Mouse (Mus musculus): ENCODE data around the gene Ube2q2. TPM values are rescaled to one million over a fixed set of nuclear protein-coding genes. Genes with fewer than 3 reads are reported as not detected.
"Not testable (repeated sequence)": the region's sequence is repeated elsewhere in the genome, so short reads cannot be mapped to it uniquely, and the experiment has no call there.

The Ube2q2 gene
- total and polyA plus RNA-seq, 2 experiments from 2014 or later = 22.0 to 23.5 TPM

- TF ChIP-seq CTCF (IDR thresholded peaks at IDR 0.05; ENCODE audit: low read depth) (no peak), EP300 (IDR thresholded peaks at IDR 0.05; ENCODE audit: low read depth) (no peak)
- Histone ChIP-seq H3K27ac (ENCODE audit: low read depth) (no peak overlapping the region), H3K4me2 (ENCODE audit: low read depth, low read length) (no peak overlapping the region), H3K4me3 (ENCODE audit: low read depth, low read length) (no peak overlapping the region), H3K9ac (replicated peaks; ENCODE audit: low read depth, low read length) (no peak overlapping the region), H3K9me3 (replicated peaks; ENCODE audit: control insufficient read depth, low read length) (no peaks in the 10 kb centered on the region), H3K36me3 (replicated peaks; ENCODE audit: control insufficient read depth, insufficient read depth, low read length) (no peaks in the 10 kb centered on the region), H3K27me3 (ENCODE audit: control insufficient read depth, insufficient read depth, low read length) (no peaks in the 10 kb centered on the region), H3K4me1 (ENCODE audit: control insufficient read depth, insufficient read depth) (no peaks in the 10 kb centered on the region)
- WGBS = 80% methylated on average over 6 of the region's 6 CpGs
- ATAC-seq (ENCODE audit: insufficient read depth, low read depth) (no peak), DNase-seq (ENCODE audit: low spot score) (no peak)
Measured at GRCm38 (mm10) chr9:55250595-55251247, 102.1 kb downstream of the Ube2q2 start.

DNA sequence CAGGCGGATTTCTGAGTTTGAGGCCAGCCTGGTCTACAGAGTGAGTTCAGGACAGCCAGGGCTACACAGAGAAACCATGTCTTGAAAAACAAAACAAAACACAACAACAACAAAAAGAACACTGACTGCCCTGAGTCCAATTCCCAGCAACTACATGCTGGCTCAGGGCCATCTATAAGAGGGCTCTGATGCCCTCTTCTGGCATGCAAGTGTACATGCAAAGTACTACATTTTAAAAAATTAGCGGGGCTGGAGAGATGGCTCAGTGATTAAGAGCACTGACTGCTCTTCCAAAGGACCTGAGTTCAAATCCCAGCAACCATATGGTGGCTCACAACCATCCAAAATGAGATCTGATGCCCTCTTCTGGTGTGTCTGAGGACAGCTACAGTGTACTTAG is 103.4 kb downstream of the Ube2q2 start:
- not testable (repeated sequence) for H3K9me3 ChIP-seq (replicated peaks; ENCODE audit: control insufficient read depth, low read length); H3K36me3 ChIP-seq (replicated peaks; ENCODE audit: control insufficient read depth, insufficient read depth, low read length); H3K27ac ChIP-seq (ENCODE audit: low read depth); H3K4me2 ChIP-seq (ENCODE audit: low read depth, low read length); H3K4me3 ChIP-seq (ENCODE audit: low read depth, low read length); H3K4me1 ChIP-seq (ENCODE audit: control insufficient read depth, insufficient read depth); DNase-seq (ENCODE audit: low spot score); ATAC-seq (ENCODE audit: insufficient read depth, low read depth); H3K27me3 ChIP-seq (ENCODE audit: control insufficient read depth, insufficient read depth, low read length); H3K9ac ChIP-seq (replicated peaks; ENCODE audit: low read depth, low read length)
- 52% methylated on average over 2 of the region's 2 CpGs for WGBS
- TF ChIP-seq CTCF (IDR thresholded peaks at IDR 0.05; ENCODE audit: low read depth) = peak; percentile 18; the same call in 1 of the 2 replicates

DNA sequence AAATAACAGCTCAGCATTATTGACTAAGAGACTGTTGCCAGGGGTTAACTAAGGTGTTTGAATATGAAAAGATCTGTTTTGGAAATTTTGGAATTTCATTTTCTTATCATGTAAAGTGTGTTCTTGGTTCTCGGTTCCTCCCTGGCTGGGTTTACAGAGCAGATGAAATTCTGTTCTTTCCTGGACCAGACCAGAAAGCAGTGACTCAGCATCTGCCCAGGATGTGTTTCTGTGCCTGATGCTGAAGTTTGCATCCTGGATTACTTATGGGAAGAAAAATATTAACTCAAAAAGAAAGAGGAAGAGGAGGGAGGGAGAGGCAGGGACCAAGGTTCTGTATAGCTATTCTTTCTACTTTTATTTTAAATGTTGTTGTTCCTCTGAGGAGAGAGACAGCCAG is 105.2 kb downstream of the Ube2q2 start:
- no peak for TF ChIP-seq CTCF (IDR thresholded peaks at IDR 0.05; ENCODE audit: low read depth)
- no peak for TF ChIP-seq EP300 (IDR thresholded peaks at IDR 0.05; ENCODE audit: low read depth)
- WGBS = 54% methylated on average over 1 of the region's 1 CpGs
- no peak overlapping the region for H3K4me3 ChIP-seq (ENCODE audit: low read depth, low read length)
- no peak for DNase-seq (ENCODE audit: low spot score)
- H3K4me2 ChIP-seq (ENCODE audit: low read depth, low read length) = no peak overlapping the region
- H3K27ac ChIP-seq (ENCODE audit: low read depth) = no peak overlapping the region
- ATAC-seq (ENCODE audit: insufficient read depth, low read depth) = no peak
- no peaks in the 10 kb centered on the region for H3K9me3 ChIP-seq (replicated peaks; ENCODE audit: control insufficient read depth, low read length)
- no peaks in the 10 kb centered on the region for H3K27me3 ChIP-seq (ENCODE audit: control insufficient read depth, insufficient read depth, low read length)
- no peaks in the 10 kb centered on the region for H3K4me1 ChIP-seq (ENCODE audit: control insufficient read depth, insufficient read depth)
- no peak overlapping the region for H3K9ac ChIP-seq (replicated peaks; ENCODE audit: low read depth, low read length)
- no peaks in the 10 kb centered on the region for H3K36me3 ChIP-seq (replicated peaks; ENCODE audit: control insufficient read depth, insufficient read depth, low read length)

DNA sequence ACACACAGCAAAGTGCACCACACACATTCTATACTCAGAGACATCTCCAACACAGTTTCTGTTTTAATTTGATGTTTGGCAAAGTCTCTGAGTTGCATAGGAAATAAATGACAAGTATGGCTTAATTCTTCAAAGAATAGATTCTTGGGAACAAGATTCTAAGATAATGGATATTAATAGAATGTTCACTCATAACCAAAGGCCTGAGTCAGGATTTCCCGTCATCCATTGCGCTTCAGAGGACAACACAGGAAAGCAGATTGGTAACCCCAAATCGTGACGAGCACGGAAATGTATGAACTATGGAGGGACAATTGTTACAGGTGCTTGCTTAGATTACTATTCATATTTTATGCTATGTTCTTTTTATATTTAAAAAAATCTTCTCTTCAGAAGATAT is 106.4 kb downstream of the Ube2q2 start:
- Histone ChIP-seq H3K36me3 (replicated peaks; ENCODE audit: control insufficient read depth, insufficient read depth, low read length) (no peaks in the 10 kb centered on the region), H3K9me3 (replicated peaks; ENCODE audit: control insufficient read depth, low read length) (no peaks in the 10 kb centered on the region), H3K4me3 (ENCODE audit: low read depth, low read length) (no peak overlapping the region), H3K27ac (ENCODE audit: low read depth) (no peak overlapping the region), H3K27me3 (ENCODE audit: control insufficient read depth, insufficient read depth, low read length) (no peaks in the 10 kb centered on the region), H3K9ac (replicated peaks; ENCODE audit: low read depth, low read length) (no peak overlapping the region), H3K4me1 (ENCODE audit: control insufficient read depth, insufficient read depth) (no peaks in the 10 kb centered on the region), H3K4me2 (ENCODE audit: low read depth, low read length) (no peak overlapping the region)
- no peak for ATAC-seq (ENCODE audit: insufficient read depth, low read depth)
- TF ChIP-seq CTCF (IDR thresholded peaks at IDR 0.05; ENCODE audit: low read depth) = no peak
- TF ChIP-seq EP300 (IDR thresholded peaks at IDR 0.05; ENCODE audit: low read depth) = no peak
- DNase-seq (ENCODE audit: low spot score) = no peak
- WGBS = 85% methylated on average over 5 of the region's 5 CpGs

- Histone ChIP-seq H3K4me2 (ENCODE audit: low read depth, low read length) (no peak overlapping the region), H3K9ac (replicated peaks; ENCODE audit: low read depth, low read length) (no peak overlapping the region), H3K36me3 (replicated peaks; ENCODE audit: control insufficient read depth, insufficient read depth, low read length) (no peaks in the 10 kb centered on the region), H3K4me1 (ENCODE audit: control insufficient read depth, insufficient read depth) (no peaks in the 10 kb centered on the region), H3K27me3 (ENCODE audit: control insufficient read depth, insufficient read depth, low read length) (no peaks in the 10 kb centered on the region), H3K9me3 (replicated peaks; ENCODE audit: control insufficient read depth, low read length) (no peaks in the 10 kb centered on the region), H3K27ac (ENCODE audit: low read depth) (no peak overlapping the region), H3K4me3 (ENCODE audit: low read depth, low read length) (no peak overlapping the region)
- TF ChIP-seq CTCF (IDR thresholded peaks at IDR 0.05; ENCODE audit: low read depth) (no peak), EP300 (IDR thresholded peaks at IDR 0.05; ENCODE audit: low read depth) (no peak)
- DNase-seq (ENCODE audit: low spot score) (no peak), ATAC-seq (ENCODE audit: insufficient read depth, low read depth) (no peak)
- 52% methylated on average over 4 of the region's 4 CpGs for WGBS
Measured at GRCm38 (mm10) chr9:55255604-55256003, 107.0 kb downstream of the Ube2q2 start.

GRCm38 (mm10) chr9:55257105-55257504 is 108.5 kb downstream of the Ube2q2 start:
- TF ChIP-seq EP300 (IDR thresholded peaks at IDR 0.05; ENCODE audit: low read depth) (no peak), CTCF (IDR thresholded peaks at IDR 0.05; ENCODE audit: low read depth) (no peak)
- ATAC-seq (ENCODE audit: insufficient read depth, low read depth) (no peak), DNase-seq (ENCODE audit: low spot score) (no peak)
- no peaks in the 10 kb centered on the region for H3K9me3 ChIP-seq (replicated peaks; ENCODE audit: control insufficient read depth, low read length)
- H3K4me2 ChIP-seq (ENCODE audit: low read depth, low read length) = no peak overlapping the region
- H3K9ac ChIP-seq (replicated peaks; ENCODE audit: low read depth, low read length) = no peak overlapping the region
- no peak overlapping the region for H3K4me3 ChIP-seq (ENCODE audit: low read depth, low read length)
- H3K27me3 ChIP-seq (ENCODE audit: control insufficient read depth, insufficient read depth, low read length) = no peaks in the 10 kb centered on the region
- H3K27ac ChIP-seq (ENCODE audit: low read depth) = no peak overlapping the region
- WGBS = 84% methylated on average over 2 of the region's 2 CpGs
- H3K36me3 ChIP-seq (replicated peaks; ENCODE audit: control insufficient read depth, insufficient read depth, low read length) = no peaks in the 10 kb centered on the region
- no peaks in the 10 kb centered on the region for H3K4me1 ChIP-seq (ENCODE audit: control insufficient read depth, insufficient read depth)

Other genes starting within 250 kb of the Ube2q2 start
- 3.3 and 3.6 TPM in 2 replicates for gene Hykk, start 231.6 kb upstream of the Ube2q2 start, total RNA-seq (2014; rRNA removed; ENCODE audit: low replicate concordance)
- gene Hykk, start 231.6 kb upstream of the Ube2q2 start, polyA plus RNA-seq (2015; fragmentation: Nextera tagmentation; extraction: Ambion mirVana) = 1.4 and 1.5 TPM in 2 replicates
- gene Psma4, start 198.1 kb upstream of the Ube2q2 start, total RNA-seq (2014; rRNA removed; ENCODE audit: low replicate concordance) = 200 and 381 TPM in 2 replicates
- 224 and 230 TPM in 2 replicates for gene Psma4, start 198.1 kb upstream of the Ube2q2 start, polyA plus RNA-seq (2015; fragmentation: Nextera tagmentation; extraction: Ambion mirVana)
- gene AY074887, start 197.9 kb upstream of the Ube2q2 start, total RNA-seq (2014; rRNA removed; ENCODE audit: low replicate concordance) = not detected in 2 replicates
- gene AY074887, start 197.9 kb upstream of the Ube2q2 start, polyA plus RNA-seq (2015; fragmentation: Nextera tagmentation; extraction: Ambion mirVana) = 0.32 and 0.37 TPM in 2 replicates
- gene Chrna5, start 168.0 kb upstream of the Ube2q2 start, total RNA-seq (2014; rRNA removed; ENCODE audit: low replicate concordance) = not detected in 2 replicates
- 0.07 TPM in 1 of 2 replicates, not detected in the other for gene Chrna5, start 168.0 kb upstream of the Ube2q2 start, polyA plus RNA-seq (2015; fragmentation: Nextera tagmentation; extraction: Ambion mirVana)
- gene Chrna3, start 122.3 kb upstream of the Ube2q2 start, total RNA-seq (2014; rRNA removed; ENCODE audit: low replicate concordance) = not detected in 2 replicates
- 0.11 TPM in 1 of 2 replicates, not detected in the other for gene Chrna3, start 122.3 kb upstream of the Ube2q2 start, polyA plus RNA-seq (2015; fragmentation: Nextera tagmentation; extraction: Ambion mirVana)
- not detected in 2 replicates for gene Chrnb4, start 100.1 kb upstream of the Ube2q2 start, total RNA-seq (2014; rRNA removed; ENCODE audit: low replicate concordance)
- gene Chrnb4, start 100.1 kb upstream of the Ube2q2 start, polyA plus RNA-seq (2015; fragmentation: Nextera tagmentation; extraction: Ambion mirVana) = 0.03 and 0.11 TPM in 2 replicates
- gene Fbxo22, start 60.1 kb downstream of the Ube2q2 start, total RNA-seq (2014; rRNA removed; ENCODE audit: low replicate concordance) = 42.0 and 45.0 TPM in 2 replicates
- gene Fbxo22, start 60.1 kb downstream of the Ube2q2 start, polyA plus RNA-seq (2015; fragmentation: Nextera tagmentation; extraction: Ambion mirVana) = 46.8 and 48.3 TPM in 2 replicates
- 0.43 TPM in 1 of 2 replicates, not detected in the other for gene Nrg4, start 178.0 kb downstream of the Ube2q2 start, total RNA-seq (2014; rRNA removed; ENCODE audit: low replicate concordance)
- 1.2 and 1.3 TPM in 2 replicates for gene Nrg4, start 178.0 kb downstream of the Ube2q2 start, polyA plus RNA-seq (2015; fragmentation: Nextera tagmentation; extraction: Ambion mirVana)
- gene Tmem266, start 178.1 kb downstream of the Ube2q2 start, total RNA-seq (2014; rRNA removed; ENCODE audit: low replicate concordance) = 2.1 TPM in 1 of 2 replicates, not detected in the other
- 0.11 and 0.15 TPM in 2 replicates for gene Tmem266, start 178.1 kb downstream of the Ube2q2 start, polyA plus RNA-seq (2015; fragmentation: Nextera tagmentation; extraction: Ambion mirVana)

All from heart, postnatal 0 days (tissue).